Mouse (Mus musculus): ENCODE data around the gene Psmd13.

DNA sequence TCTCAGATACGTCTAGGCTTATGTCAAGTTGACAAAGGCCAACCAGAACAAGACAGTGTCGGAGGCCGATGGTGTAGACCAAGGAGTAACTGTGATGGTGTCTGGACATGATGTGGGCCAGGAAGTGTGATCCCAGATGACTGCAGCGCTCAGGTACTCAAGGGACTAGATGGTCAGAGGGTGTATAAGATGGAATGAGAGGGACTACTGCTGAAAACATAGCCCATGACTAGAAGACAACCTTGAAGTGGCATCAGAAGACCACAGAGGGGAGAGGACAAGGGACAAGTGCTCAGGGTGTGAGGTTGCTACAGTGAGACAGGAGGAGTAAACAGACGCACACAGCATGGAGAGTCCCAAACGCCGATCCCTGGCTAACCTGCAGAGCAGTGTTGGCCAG, 38.0 kb upstream of the Psmd13 start:
- TF ChIP-seq CTCF (IDR thresholded peaks at IDR 0.05; ENCODE audit: control insufficient read depth, insufficient read depth, insufficient replicate concordance, low read depth, low read length) = no peak
- TF ChIP-seq POLR2A (IDR thresholded peaks at IDR 0.05; ENCODE audit: control insufficient read depth, low read depth, low read length) = no peak

Measured in testis, adult 2 months (tissue).